Mouse (Mus musculus): ENCODE results near the gene Fcrl1. TPM values are rescaled to one million over a fixed set of nuclear protein-coding genes. Genes with fewer than 3 reads are reported as not detected.
A peak's percentile ranks its signal among the peaks of the same experiment; 100 is the strongest.

Gene Fcrl1
- polyA plus RNA-seq, 1 experiment from 2014 or later: 8.4 TPM

- no peaks in the 10 kb centered on the region for H3K79me2 ChIP-seq (ENCODE audit: inconsistent target)
- no peak overlapping the region for H3K27ac ChIP-seq
- 79% methylated on average over 5 of the region's 9 CpGs for WGBS (ENCODE audit: missing documents)
- peaks cover 18% of the 10 kb centered on the region; the same call in 1 of the 2 replicates for H3K36me3 ChIP-seq (ENCODE audit: inconsistent target)
- no peak overlapping the region for H3K4me3 ChIP-seq (ENCODE audit: inconsistent target)
These were observed 8.9 kb downstream of the Fcrl1 start for GRCm38 (mm10) chr3:87385105-87385504.

GRCm38 (mm10) chr3:87390935-87391334 lies 14.7 kb downstream of the Fcrl1 start:
- Histone ChIP-seq H3K79me2 (ENCODE audit: inconsistent target) (no peaks in the 10 kb centered on the region), H3K36me3 (ENCODE audit: inconsistent target) (peaks cover 23% of the 10 kb centered on the region; the same call in 1 of the 2 replicates), H3K27ac (no peak overlapping the region), H3K4me3 (ENCODE audit: inconsistent target) (no peak overlapping the region)
- WGBS (ENCODE audit: missing documents): 93% methylated on average over 1 of the region's 1 CpGs

- Histone ChIP-seq H3K4me3 (ENCODE audit: inconsistent target) (no peak overlapping the region), H3K36me3 (ENCODE audit: inconsistent target) (no peaks in the 10 kb centered on the region), H3K27ac (no peak overlapping the region), H3K79me2 (ENCODE audit: inconsistent target) (no peaks in the 10 kb centered on the region)
- WGBS (ENCODE audit: missing documents): 92% methylated on average over 4 of the region's 4 CpGs
These were observed 22.6 kb downstream of the Fcrl1 start for GRCm38 (mm10) chr3:87398809-87399208.

GRCm38 (mm10) chr3:87399906-87400305 lies 23.7 kb downstream of the Fcrl1 start:
- 85% methylated on average over 4 of the region's 4 CpGs for whole genome bisulfite sequencing (ENCODE audit: missing documents)
- no peaks in the 10 kb centered on the region for H3K79me2 ChIP-seq (ENCODE audit: inconsistent target)
- no peak overlapping the region for H3K27ac ChIP-seq

GRCm38 (mm10) chr3:87401321-87401720 lies 25.1 kb downstream of the Fcrl1 start:
- WGBS (ENCODE audit: missing documents): 4% methylated on average over 5 of the region's 5 CpGs
- H3K27ac ChIP-seq: peak overlapping the region; percentile 85
- no peak overlapping the region for H3K4me3 ChIP-seq (ENCODE audit: inconsistent target)
- H3K79me2 ChIP-seq (ENCODE audit: inconsistent target): no peaks in the 10 kb centered on the region
- no peaks in the 10 kb centered on the region for H3K36me3 ChIP-seq (ENCODE audit: inconsistent target)

More at GRCm38 (mm10) chr3:87399906-87400305, 23.7 kb downstream of the Fcrl1 start:
- no peaks in the 10 kb centered on the region for H3K36me3 ChIP-seq (ENCODE audit: inconsistent target)
- no peak overlapping the region for H3K4me3 ChIP-seq (ENCODE audit: inconsistent target)

DNA sequence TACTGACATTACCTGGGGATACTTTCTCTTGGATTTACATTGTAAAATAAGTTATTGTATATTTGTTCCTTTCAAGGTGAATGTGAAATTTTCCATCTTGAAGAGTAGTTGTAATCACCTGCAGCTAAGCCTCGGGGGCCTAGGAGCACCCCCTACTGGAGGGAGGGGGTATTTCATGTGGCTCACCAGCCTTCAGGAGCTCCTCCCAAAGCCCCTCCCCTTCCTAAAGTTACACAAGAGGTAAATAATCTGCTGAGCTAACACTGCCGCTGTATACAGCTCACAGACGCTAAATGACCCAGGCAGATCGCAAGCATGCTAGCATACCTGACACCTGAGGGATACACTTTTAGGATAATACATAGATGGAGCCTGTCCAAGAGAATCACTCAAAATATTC lies 32.0 kb downstream of the Fcrl1 start:
- Histone ChIP-seq H3K36me3 (ENCODE audit: inconsistent target) (no peaks in the 10 kb centered on the region), H3K27ac (no peak overlapping the region), H3K4me3 (ENCODE audit: inconsistent target) (no peak overlapping the region), H3K79me2 (ENCODE audit: inconsistent target) (no peaks in the 10 kb centered on the region)
- WGBS (ENCODE audit: missing documents): 20% methylated on average over 4 of the region's 4 CpGs

- 89% methylated on average over 4 of the region's 4 CpGs for WGBS (ENCODE audit: missing documents)
- no peak overlapping the region for H3K27ac ChIP-seq
- H3K79me2 ChIP-seq (ENCODE audit: inconsistent target): no peaks in the 10 kb centered on the region
- H3K36me3 ChIP-seq (ENCODE audit: inconsistent target): no peaks in the 10 kb centered on the region
- no peak overlapping the region for H3K4me3 ChIP-seq (ENCODE audit: inconsistent target)
These were observed 33.2 kb downstream of the Fcrl1 start for GRCm38 (mm10) chr3:87409196-87409935.

GRCm38 (mm10) chr3:87410605-87411004 lies 34.4 kb downstream of the Fcrl1 start:
- Histone ChIP-seq H3K27ac (no peak overlapping the region), H3K4me3 (ENCODE audit: inconsistent target) (no peak overlapping the region), H3K79me2 (ENCODE audit: inconsistent target) (no peaks in the 10 kb centered on the region), H3K36me3 (ENCODE audit: inconsistent target) (no peaks in the 10 kb centered on the region)
- 76% methylated on average over 6 of the region's 6 CpGs for WGBS (ENCODE audit: missing documents)

DNA sequence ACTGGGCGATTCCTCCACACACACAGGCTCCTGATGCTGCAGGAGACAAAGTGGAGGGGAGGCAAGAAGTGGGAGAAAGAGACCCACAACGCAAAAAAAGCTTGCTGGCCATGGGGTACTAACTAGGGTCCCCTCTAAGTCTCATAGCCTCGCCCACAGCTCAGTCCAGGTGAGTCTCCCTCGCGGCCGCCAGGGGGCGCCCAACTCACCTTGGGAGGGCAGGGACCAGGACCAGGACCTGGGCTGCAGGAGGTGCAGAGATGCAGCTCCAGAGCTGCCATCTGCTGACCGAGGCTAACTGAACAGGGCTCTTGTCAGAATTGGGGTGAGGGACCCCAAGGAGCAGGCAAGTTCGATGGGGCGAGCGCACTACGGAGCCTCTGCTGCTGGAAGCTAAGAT lies 35.0 kb downstream of the Fcrl1 start:
- H3K4me3 ChIP-seq (ENCODE audit: inconsistent target): no peak overlapping the region
- no peaks in the 10 kb centered on the region for H3K79me2 ChIP-seq (ENCODE audit: inconsistent target)
- H3K36me3 ChIP-seq (ENCODE audit: inconsistent target): no peaks in the 10 kb centered on the region
- WGBS (ENCODE audit: missing documents): 26% methylated on average over 12 of the region's 12 CpGs
- H3K27ac ChIP-seq: no peak overlapping the region

- Histone ChIP-seq H3K79me2 (ENCODE audit: inconsistent target) (no peaks in the 10 kb centered on the region), H3K36me3 (ENCODE audit: inconsistent target) (no peaks in the 10 kb centered on the region), H3K4me3 (ENCODE audit: inconsistent target) (no peak overlapping the region), H3K27ac (no peak overlapping the region)
- 90% methylated on average over 1 of the region's 1 CpGs for WGBS (ENCODE audit: missing documents)
These were observed 44.5 kb downstream of the Fcrl1 start for GRCm38 (mm10) chr3:87420645-87421044.

GRCm38 (mm10) chr3:87422386-87422910 lies 46.3 kb downstream of the Fcrl1 start:
- Histone ChIP-seq H3K27ac (no peak overlapping the region), H3K79me2 (ENCODE audit: inconsistent target) (no peaks in the 10 kb centered on the region), H3K36me3 (ENCODE audit: inconsistent target) (no peaks in the 10 kb centered on the region), H3K4me3 (ENCODE audit: inconsistent target) (no peak overlapping the region)
- 90% methylated on average over 4 of the region's 4 CpGs for WGBS (ENCODE audit: missing documents)

GRCm38 (mm10) chr3:87435479-87435878 lies 59.3 kb downstream of the Fcrl1 start, which contains the start of gene Fcrl5:
TSS of gene Fcrl5 (plus strand) at chr3:87435773.
- WGBS (ENCODE audit: missing documents): 57% methylated on average over 5 of the region's 5 CpGs
- no peak within 1 kb of the TSS for H3K4me3 ChIP-seq (ENCODE audit: inconsistent target)
- no peaks in the 10 kb centered on the region for H3K79me2 ChIP-seq (ENCODE audit: inconsistent target)
- no peaks in the 10 kb centered on the region for H3K36me3 ChIP-seq (ENCODE audit: inconsistent target)
- H3K27ac ChIP-seq: no peak within 1 kb of the TSS

- Histone ChIP-seq H3K27ac (no peak overlapping the region), H3K36me3 (ENCODE audit: inconsistent target) (no peaks in the 10 kb centered on the region), H3K79me2 (ENCODE audit: inconsistent target) (no peaks in the 10 kb centered on the region), H3K4me3 (ENCODE audit: inconsistent target) (no peak overlapping the region)
- 83% methylated on average over 1 of the region's 1 CpGs for WGBS (ENCODE audit: missing documents)
These were observed 64.4 kb downstream of the Fcrl1 start for GRCm38 (mm10) chr3:87440586-87440985.

- no peak overlapping the region for H3K4me3 ChIP-seq (ENCODE audit: inconsistent target)
- H3K36me3 ChIP-seq (ENCODE audit: inconsistent target): no peaks in the 10 kb centered on the region
- 89% methylated on average over 6 of the region's 6 CpGs for WGBS (ENCODE audit: missing documents)
- H3K27ac ChIP-seq: no peak overlapping the region
- no peaks in the 10 kb centered on the region for H3K79me2 ChIP-seq (ENCODE audit: inconsistent target)
These were observed 67.8 kb downstream of the Fcrl1 start for GRCm38 (mm10) chr3:87443968-87444367.

Measured in macrophage (primary cell).